Mouse (Mus musculus): ENCODE data around the gene Plxna2. TPM values are rescaled to one million over a fixed set of nuclear protein-coding genes. Genes with fewer than 3 reads are reported as not detected.

Plxna2 gene
- polyA plus RNA-seq, 1 experiment, result not detected

DNA sequence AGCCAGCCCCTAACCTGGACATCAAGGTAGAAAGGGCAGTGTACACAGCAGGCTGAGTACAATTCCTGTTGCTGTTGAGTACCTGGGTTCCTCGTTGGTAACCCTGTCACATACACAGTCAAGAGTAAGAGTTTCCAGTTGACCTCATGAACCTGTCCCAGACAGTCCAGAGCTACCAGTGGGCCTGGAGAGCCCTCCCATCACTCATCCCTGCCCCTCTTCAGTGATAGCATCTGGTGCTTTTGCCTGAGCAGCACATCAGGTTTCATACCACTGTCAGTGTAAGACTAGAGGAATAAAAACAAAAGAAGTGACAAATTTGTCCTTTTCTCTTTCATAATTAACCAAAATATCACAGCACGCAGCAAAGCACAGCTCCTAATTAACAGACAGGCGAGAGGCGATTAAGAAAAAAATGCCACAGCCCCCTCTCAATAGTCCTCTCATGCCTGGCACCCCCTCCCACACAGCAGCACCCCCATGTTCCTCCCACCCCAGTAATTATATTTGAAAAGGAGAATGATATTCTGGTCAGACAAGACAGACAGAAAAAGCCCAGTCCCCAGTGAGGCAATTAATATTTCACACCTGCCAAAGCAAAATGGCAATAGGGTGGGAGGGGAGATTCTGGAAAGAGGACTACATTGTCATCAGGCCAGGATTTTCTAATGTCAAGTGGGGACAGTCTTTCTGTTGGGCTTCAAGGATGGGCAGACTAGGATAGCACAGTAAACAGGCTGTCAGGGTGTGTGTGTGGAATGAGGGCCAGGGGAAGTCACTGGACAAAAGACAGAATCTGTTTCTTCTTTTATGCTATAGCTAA is 233.4 kb downstream of the Plxna2 start:
- WGBS, result 72% methylated on average over 4 of the region's 4 CpGs
- no peak overlapping the region for H3K27ac ChIP-seq (ENCODE audit: insufficient read depth, low read depth, low read length)

DNA sequence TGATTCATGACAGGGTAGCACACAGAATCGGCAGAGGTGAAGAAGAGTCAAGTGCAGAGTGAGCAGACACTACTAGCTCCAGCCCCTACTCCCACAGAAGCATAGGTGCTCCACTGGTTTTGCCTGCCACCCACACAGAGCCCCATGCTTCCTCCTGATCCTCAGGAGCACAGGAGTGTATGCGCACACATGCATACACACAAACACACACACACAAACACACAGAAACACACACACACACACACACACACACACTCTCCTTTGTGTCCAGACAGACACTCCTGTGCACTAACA is 234.0 kb downstream of the Plxna2 start:
- no peaks in the 10 kb centered on the region for H3K4me1 ChIP-seq (ENCODE audit: control insufficient read depth, insufficient read depth, low read length)
- 47% methylated on average over 2 of the region's 2 CpGs for WGBS
- H3K27ac ChIP-seq (ENCODE audit: insufficient read depth, low read depth, low read length), result no peak overlapping the region
- TF ChIP-seq POLR2A (IDR thresholded peaks at IDR 0.05; ENCODE audit: insufficient read depth, low read depth, low read length), result no peak
- TF ChIP-seq CTCF (IDR thresholded peaks at IDR 0.05; ENCODE audit: insufficient read depth, low read depth, low read length), result no peak
- no peak overlapping the region for H3K4me3 ChIP-seq (ENCODE audit: insufficient read depth, low read depth, low read length)

More for the DNA sequence above, 233.4 kb downstream of the Plxna2 start:
- H3K4me1 ChIP-seq (ENCODE audit: control insufficient read depth, insufficient read depth, low read length), result no peaks in the 10 kb centered on the region
- no peak overlapping the region for H3K4me3 ChIP-seq (ENCODE audit: insufficient read depth, low read depth, low read length)
- no peak for TF ChIP-seq POLR2A (IDR thresholded peaks at IDR 0.05; ENCODE audit: insufficient read depth, low read depth, low read length)
- no peak for TF ChIP-seq CTCF (IDR thresholded peaks at IDR 0.05; ENCODE audit: insufficient read depth, low read depth, low read length)

All from olfactory bulb, adult 2 months (tissue).